In the genomic region with DNA sequence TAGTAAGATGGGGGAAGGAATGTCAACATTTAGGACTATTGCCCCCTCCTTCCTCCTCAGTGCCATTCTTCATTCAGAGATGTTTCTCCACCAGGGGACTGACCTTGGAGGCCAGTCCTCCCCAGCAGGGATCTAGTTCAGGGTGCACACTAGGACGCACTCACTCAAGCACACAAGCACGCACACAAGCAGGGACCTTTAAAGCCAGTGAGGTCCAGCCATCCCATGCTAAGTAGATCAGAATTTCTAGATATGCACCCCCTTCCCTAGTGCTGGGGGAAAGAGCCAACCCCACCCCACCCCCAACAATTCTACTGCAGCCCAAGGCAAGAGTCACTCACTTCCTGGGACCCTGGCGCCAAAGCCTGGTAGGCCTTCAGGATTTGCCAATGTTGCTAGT, we compare ENCODE assay signal across 8 mouse cellular contexts.
DNase-seq lines count a peak whose midpoint lies in the region; ATAC-seq and TF ChIP-seq lines count a peak whose summit lies in the region.
"Not testable (repeated sequence)": the region's sequence is repeated elsewhere in the genome, so short reads cannot be mapped to it uniquely, and the experiment has no call there.

No protein-coding gene starts in this region.

- H3K4me1 ChIP-seq in hindbrain, embryonic 13.5 days (replicated peaks); midbrain, postnatal 0 days (ENCODE audit: insufficient read depth, low read length): not testable (repeated sequence)

- not testable (repeated sequence) for H3K9ac ChIP-seq in hindbrain, embryonic 13.5 days; midbrain, postnatal 0 days (replicated peaks; ENCODE audit: low read length, poor library complexity, severe bottlenecking)

- 83% methylated on average over 3 of the region's 3 CpGs for WGBS in hindbrain, embryonic 13.5 days
- WGBS in midbrain, postnatal 0 days, result no CpG with 5 or more reads among the region's 3 CpGs

- not testable (repeated sequence) for H3K4me3 ChIP-seq in hindbrain, embryonic 13.5 days; midbrain, postnatal 0 days (ENCODE audit: low read depth, low read length)

- not testable (repeated sequence) for H3K36me3 ChIP-seq in hindbrain, embryonic 13.5 days; midbrain, postnatal 0 days (ENCODE audit: insufficient read depth, low read length)

- not testable (repeated sequence) for H3K4me2 ChIP-seq in hindbrain, embryonic 13.5 days; midbrain, postnatal 0 days (ENCODE audit: low read depth, low read length, poor library complexity, severe bottlenecking)

- H3K27ac ChIP-seq in hindbrain, embryonic 13.5 days; midbrain, postnatal 0 days (ENCODE audit: low read depth, low read length): not testable (repeated sequence)

- H3K27me3 ChIP-seq in hindbrain, embryonic 13.5 days; midbrain, postnatal 0 days (ENCODE audit: insufficient read depth, low read length): not testable (repeated sequence)

- DNase-seq in adrenal gland, postnatal 14 days, result peak; percentile 10
- DNase-seq in gastrocnemius, postnatal 25 days, result peak; percentile 28
- DNase-seq in kidney, adult 18-20 months, result peak; percentile 54
- DNase-seq in kidney, postnatal 14 days, result peak; percentile 8
- peak; percentile 25 for DNase-seq in lung, postnatal 10 days
- not testable (repeated sequence) for DNase-seq in midbrain, postnatal 0 days (ENCODE audit: low spot score)
- peak; percentile 44 for DNase-seq in testis, postnatal 10 days (ENCODE audit: low spot score)

- H3K9me3 ChIP-seq in hindbrain, embryonic 13.5 days; midbrain, postnatal 0 days (ENCODE audit: low read length): not testable (repeated sequence)

- peak; percentile 77; the same call in 1 of the 2 replicates for ATAC-seq in hindbrain, embryonic 13.5 days (ENCODE audit: low FRiP score)
- ATAC-seq in midbrain, postnatal 0 days (ENCODE audit: low FRiP score), result 0 out of 2 replicates have a peak, but pooled peaks have one; percentile 62

- TF ChIP-seq CTCF in midbrain, postnatal 0 days (IDR thresholded peaks at IDR 0.05), result not testable (repeated sequence)
